Mouse (Mus musculus) intestine, embryonic 15.5 days (tissue): ENCODE results near the gene Dph3. TPM values are rescaled to one million over a fixed set of nuclear protein-coding genes. Genes with fewer than 3 reads are reported as not detected.

Source experiments
- ATAC-seq: fragments of 200-750 bp; cut with Nextera tagmentation; 2 replicates; pipeline ENCODE4 v1.8.0; 2017; ENCODE audit warnings: moderate TSS enrichment, moderate library complexity
- H3K27ac ChIP-seq: fragments of 300-500 bp; sonication (generic); 2 replicates; pipeline ENCODE4 v1.5.1; 2015; ENCODE audit warnings: mild to moderate bottlenecking, inconsistent platforms
- H3K27me3 ChIP-seq: fragments of 300-500 bp; sonication (generic); replicated peaks from 2 replicates; pipeline ENCODE4 v1.6.1; 2015; ENCODE audit warnings: inconsistent platforms
- H3K36me3 ChIP-seq: fragments of 300-500 bp; sonication (generic); 2 replicates; pipeline ENCODE4 v1.6.1; 2015; ENCODE audit warnings: inconsistent platforms
- H3K4me1 ChIP-seq: fragments of 300-500 bp; sonication (generic); replicated peaks from 2 replicates; pipeline ENCODE4 v1.6.1; 2015; ENCODE audit warnings: inconsistent platforms
- H3K4me2 ChIP-seq: fragments of 300-500 bp; sonication (generic); replicated peaks from 2 replicates; pipeline ENCODE4 v1.6.1; 2015; ENCODE audit warnings: mild to moderate bottlenecking, inconsistent platforms
- H3K4me3 ChIP-seq: fragments of 300-500 bp; sonication (generic); replicated peaks from 2 replicates; pipeline ENCODE4 v1.5.1; 2015; ENCODE audit warnings: inconsistent platforms
- H3K9ac ChIP-seq: fragments of 300-500 bp; sonication (generic); 2 replicates; pipeline ENCODE4 v1.6.1; 2015; ENCODE audit warnings: inconsistent platforms
- H3K9me3 ChIP-seq: fragments of 300-500 bp; sonication (generic); 2 replicates; pipeline ENCODE4 v1.6.1; 2016; ENCODE audit warnings: inconsistent platforms
- WGBS: fragments of 180-500 bp; shearing (Covaris S2); methylation state at CpG from one replicate; pipeline ENCODE4 v1.1.7; 2015; 5-methylcytosine and 5-hydroxymethylcytosine counted together
- polyA plus RNA-seq: library from polyadenylated mRNA; unstranded; fragments of >200 nt; fragmentation: Nextera tagmentation; extraction: Ambion mirVana; gene quantifications from 2 replicates; pipeline ENCODE4 v1.2.1, GENCODE M21; 2015

Dph3 gene
- polyA plus RNA-seq, 1 experiment from 2014 or later = 105 TPM

DNA sequence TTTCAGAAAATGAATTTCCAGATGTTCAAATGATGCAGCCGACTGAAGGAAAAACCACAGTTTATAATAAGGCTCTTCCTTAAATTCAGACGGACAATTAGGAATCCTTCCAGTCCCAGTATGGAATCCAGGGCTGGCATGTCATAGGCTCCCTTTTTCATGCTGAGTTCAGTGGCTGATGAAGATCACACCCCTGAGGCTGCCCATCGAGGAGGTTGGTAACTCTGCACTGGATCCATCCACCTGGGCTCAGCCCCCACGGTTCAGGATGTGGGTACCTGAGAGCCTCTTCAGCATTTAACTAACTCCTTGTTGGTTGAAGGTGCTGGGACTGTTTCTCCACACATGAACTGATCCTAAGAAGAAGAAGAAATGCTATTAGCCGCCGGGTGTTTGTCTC lies 2.6 kb downstream of the Dph3 start:
- Histone ChIP-seq H3K36me3 (peaks cover 12% of the 10 kb centered on the region), H3K27ac (no peak overlapping the region)
- no peak for ATAC-seq

DNA sequence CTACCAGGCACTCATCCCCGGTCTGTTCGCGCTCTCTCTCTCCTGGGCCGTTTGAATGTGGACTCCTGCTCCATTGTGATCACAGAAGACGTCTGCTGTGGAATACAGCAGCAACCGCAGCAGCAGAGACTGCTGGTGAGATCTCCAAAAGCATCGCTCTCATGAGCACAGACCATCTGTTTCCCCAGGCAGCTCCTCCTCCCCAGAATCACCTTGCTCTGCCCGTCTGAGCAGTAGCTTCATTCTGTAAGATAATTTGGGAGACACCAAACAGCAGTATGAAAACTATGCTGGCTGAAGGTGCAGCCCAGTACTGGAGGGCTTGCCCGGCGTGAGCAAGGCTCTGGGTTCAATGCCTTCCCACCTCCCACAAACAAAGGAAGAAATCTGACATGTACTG lies 4.5 kb downstream of the Dph3 start:
- WGBS = 80% methylated on average over 10 of the region's 10 CpGs
- Histone ChIP-seq H3K36me3 (peaks cover 12% of the 10 kb centered on the region), H3K9me3 (no peaks in the 10 kb centered on the region), H3K9ac (no peak overlapping the region), H3K4me3 (no peak overlapping the region), H3K4me2 (no peak overlapping the region), H3K27ac (no peak overlapping the region), H3K27me3 (no peaks in the 10 kb centered on the region), H3K4me1 (no peaks in the 10 kb centered on the region)
- no peak for ATAC-seq

More for the DNA sequence above, 2.6 kb downstream of the Dph3 start:
- 92% methylated on average over 6 of the region's 6 CpGs for WGBS
- Histone ChIP-seq H3K4me2 (no peak overlapping the region), H3K4me3 (no peak overlapping the region), H3K4me1 (0 out of 2 replicates have a peak, but pooled peaks cover 5% of the 10 kb centered on the region), H3K27me3 (no peaks in the 10 kb centered on the region), H3K9ac (no peak overlapping the region), H3K9me3 (no peaks in the 10 kb centered on the region)

DNA sequence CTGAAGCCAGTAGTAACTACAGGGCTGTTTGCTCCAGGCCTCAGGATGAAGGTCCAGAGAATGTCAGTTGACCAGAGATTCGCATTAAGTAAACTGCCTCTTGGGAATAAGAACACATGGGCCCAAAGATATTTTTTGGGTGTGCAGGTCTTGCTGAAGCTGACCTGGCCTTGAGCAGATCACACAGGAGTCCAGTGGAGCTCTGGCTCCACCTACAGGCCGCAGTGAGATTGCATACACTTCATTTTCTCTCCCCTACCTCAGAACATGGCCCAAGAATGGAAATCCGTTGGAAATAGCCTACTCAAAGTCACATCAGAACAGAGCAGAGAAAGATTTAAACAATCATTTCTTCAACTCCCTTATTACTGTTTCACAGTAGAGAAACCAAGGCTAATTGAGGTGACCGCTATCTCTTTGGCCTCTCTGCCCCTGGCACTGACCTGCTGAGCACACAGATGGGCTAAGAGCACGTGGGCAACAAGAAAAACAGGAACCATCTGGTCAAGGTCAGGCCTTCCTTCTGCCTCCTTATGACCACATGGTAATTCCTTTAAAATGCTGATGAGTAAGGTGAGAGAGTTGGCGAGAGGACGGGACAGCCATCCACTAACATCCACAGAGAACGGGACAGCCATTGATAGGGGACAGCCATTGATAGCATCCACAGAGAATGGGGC lies 8.5 kb downstream of the Dph3 start:
- H3K27ac ChIP-seq = no peak overlapping the region
- no peaks in the 10 kb centered on the region for H3K4me1 ChIP-seq
- no peaks in the 10 kb centered on the region for H3K27me3 ChIP-seq
- peaks cover 6% of the 10 kb centered on the region; the same call in 1 of the 2 replicates for H3K36me3 ChIP-seq
- ATAC-seq = peak; percentile 47; the same call in 1 of the 2 replicates
- 52% methylated on average over 8 of the region's 8 CpGs for WGBS
- no peak overlapping the region for H3K9ac ChIP-seq
- H3K9me3 ChIP-seq = no peaks in the 10 kb centered on the region
- H3K4me3 ChIP-seq = no peak overlapping the region
- H3K4me2 ChIP-seq = no peak overlapping the region

DNA sequence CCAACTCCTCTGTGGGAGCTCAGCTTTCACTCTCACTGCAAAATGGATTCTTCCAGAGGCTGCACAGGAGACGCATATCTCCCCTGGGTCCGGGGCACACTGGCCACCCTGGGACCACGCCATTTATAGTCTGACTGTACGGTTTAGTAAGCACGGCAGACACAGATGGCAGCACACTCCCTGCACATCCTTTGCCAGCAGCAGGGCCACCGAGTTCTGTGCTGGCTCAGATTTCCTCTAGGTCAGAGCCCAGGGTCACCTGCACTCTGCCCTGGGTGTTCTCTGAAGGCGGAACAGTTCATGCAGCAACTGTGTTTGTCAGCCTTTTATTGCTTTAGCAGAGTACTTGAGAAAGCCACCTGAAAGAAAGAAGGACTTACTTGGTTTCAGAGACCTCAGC lies 11.6 kb downstream of the Dph3 start:
- ATAC-seq = no peak
- Histone ChIP-seq H3K27ac (no peak overlapping the region), H3K9ac (no peak overlapping the region), H3K27me3 (no peaks in the 10 kb centered on the region), H3K9me3 (no peaks in the 10 kb centered on the region), H3K36me3 (no peaks in the 10 kb centered on the region), H3K4me2 (no peak overlapping the region), H3K4me3 (no peak overlapping the region), H3K4me1 (no peaks in the 10 kb centered on the region)
- WGBS = 62% methylated on average over 7 of the region's 7 CpGs

DNA sequence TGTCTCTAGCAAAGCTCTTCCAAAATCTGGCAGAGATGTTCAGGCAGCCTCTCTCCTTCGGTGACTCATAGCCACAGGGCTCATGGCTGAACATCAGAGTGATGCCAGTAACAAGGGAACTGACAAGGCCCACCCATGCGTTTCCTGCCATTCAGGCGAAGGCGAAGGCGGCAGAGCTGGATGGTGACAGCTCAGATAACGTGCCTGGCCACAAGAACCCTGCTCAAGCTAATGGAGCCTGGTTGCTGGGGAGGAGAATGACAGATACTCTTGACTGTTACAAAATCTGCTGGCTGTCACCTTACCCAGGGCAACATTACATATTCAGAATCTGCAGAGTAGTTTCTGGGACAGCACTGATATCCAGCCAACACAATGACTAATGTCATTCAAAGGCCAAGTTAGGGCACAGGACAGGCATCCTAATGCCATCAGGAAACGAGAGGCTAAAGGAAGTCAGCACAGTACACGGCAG lies 12.3 kb downstream of the Dph3 start:
- Histone ChIP-seq H3K4me3 (no peak overlapping the region), H3K9me3 (no peaks in the 10 kb centered on the region), H3K4me1 (no peaks in the 10 kb centered on the region), H3K27me3 (no peaks in the 10 kb centered on the region), H3K27ac (no peak overlapping the region), H3K9ac (no peak overlapping the region), H3K4me2 (no peak overlapping the region), H3K36me3 (no peaks in the 10 kb centered on the region)
- 67% methylated on average over 8 of the region's 8 CpGs for WGBS
- no peak for ATAC-seq

DNA sequence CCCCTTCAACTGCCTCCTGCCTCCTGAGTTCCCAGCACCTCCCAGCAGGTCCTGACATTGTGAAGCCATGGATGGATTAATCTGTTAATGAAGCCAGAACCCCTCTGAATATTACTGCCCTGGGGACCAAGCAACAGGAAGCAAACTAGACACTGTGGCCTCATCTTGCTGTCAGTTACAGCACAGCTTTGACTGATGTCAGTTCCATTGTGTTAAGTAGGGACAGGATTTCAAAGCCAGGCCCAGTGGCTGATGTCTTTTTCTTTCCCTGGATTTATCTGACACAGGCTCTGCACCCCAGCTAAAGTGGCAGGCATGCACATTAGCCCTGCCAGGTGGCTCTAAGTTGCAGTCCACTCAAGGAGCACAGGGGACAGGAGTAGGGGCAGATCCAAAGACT lies 12.7 kb downstream of the Dph3 start:
- Histone ChIP-seq H3K9me3 (no peaks in the 10 kb centered on the region), H3K27ac (no peak overlapping the region), H3K4me2 (no peak overlapping the region), H3K27me3 (no peaks in the 10 kb centered on the region), H3K36me3 (no peaks in the 10 kb centered on the region), H3K9ac (no peak overlapping the region), H3K4me1 (no peaks in the 10 kb centered on the region), H3K4me3 (no peak overlapping the region)
- ATAC-seq = no peak

DNA sequence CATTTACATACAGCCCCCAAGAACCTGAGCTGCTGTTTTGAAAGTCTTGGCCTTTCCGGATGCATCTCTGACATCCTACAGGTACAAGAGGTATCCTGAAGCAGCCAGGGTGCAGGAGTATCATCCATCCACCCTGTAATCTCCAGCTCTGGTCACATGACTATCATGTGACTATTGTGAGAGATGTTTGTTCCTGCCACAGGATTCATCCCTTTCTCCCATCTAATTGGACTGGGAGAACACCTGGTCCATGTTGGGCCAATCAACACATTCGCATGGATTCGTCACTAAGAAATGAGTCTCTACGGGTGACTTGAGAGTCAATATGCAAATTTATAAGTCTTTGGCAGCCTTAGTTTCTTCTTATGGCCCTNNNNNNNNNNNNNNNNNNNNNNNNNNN lies 24.1 kb downstream of the Dph3 start:
- H3K4me3 ChIP-seq = no peak overlapping the region
- no peak for ATAC-seq
- H3K9me3 ChIP-seq = no peaks in the 10 kb centered on the region
- H3K9ac ChIP-seq = no peak overlapping the region
- H3K27ac ChIP-seq = no peak overlapping the region
- no peak overlapping the region for H3K4me2 ChIP-seq
- no peaks in the 10 kb centered on the region for H3K27me3 ChIP-seq
- WGBS = 84% methylated on average over 4 of the region's 4 CpGs
- no peaks in the 10 kb centered on the region for H3K36me3 ChIP-seq
- no peaks in the 10 kb centered on the region for H3K4me1 ChIP-seq

DNA sequence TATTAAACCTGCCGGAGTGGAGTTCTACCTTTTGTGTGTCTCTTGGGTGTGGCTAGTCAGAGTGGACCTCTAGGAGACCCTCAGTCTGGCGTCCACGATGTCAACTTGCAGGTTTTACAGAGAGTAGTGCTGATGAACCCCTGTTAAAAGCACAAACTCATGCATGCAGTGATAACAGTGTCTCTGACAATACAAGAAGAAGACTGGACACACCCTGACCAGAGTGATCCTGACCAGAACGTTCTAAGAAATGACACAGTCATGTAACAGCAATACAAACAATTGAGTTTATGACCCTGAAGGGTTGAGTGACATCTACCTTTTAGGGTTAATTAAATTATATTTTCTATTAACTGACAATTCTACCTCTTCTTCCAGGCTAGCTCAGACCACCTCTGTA lies 27.9 kb downstream of the Dph3 start:
- no peaks in the 10 kb centered on the region for H3K4me1 ChIP-seq
- H3K27ac ChIP-seq = no peak overlapping the region
- ATAC-seq = no peak
- H3K4me3 ChIP-seq = no peak overlapping the region
- H3K9me3 ChIP-seq = no peaks in the 10 kb centered on the region
- no peaks in the 10 kb centered on the region for H3K27me3 ChIP-seq
- 78% methylated on average over 4 of the region's 4 CpGs for WGBS
- H3K9ac ChIP-seq = no peak overlapping the region
- H3K4me2 ChIP-seq = no peak overlapping the region
- no peaks in the 10 kb centered on the region for H3K36me3 ChIP-seq

DNA sequence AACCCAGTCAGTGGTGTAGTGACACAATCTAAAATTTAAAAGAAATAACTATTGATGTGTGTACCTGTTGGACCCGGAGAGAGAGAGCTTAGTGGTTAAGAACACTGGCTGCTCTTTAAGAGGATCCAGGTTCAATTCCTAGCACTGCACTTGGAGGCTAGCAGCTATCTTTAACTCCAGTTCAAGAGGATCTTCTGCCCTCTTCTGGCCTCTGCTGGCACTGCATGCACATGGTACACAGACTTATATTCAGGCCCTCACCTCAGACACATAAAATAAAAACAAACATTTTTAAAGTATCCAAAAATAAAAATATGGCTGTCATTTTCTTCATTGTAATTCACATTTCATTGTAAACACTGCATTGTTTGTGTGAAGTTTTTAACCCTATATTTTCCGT lies 28.9 kb downstream of the Dph3 start:
- H3K4me1 ChIP-seq = no peaks in the 10 kb centered on the region
- no peaks in the 10 kb centered on the region for H3K9me3 ChIP-seq
- no peak overlapping the region for H3K4me3 ChIP-seq
- no peaks in the 10 kb centered on the region for H3K27me3 ChIP-seq
- H3K9ac ChIP-seq = no peak overlapping the region
- no peaks in the 10 kb centered on the region for H3K36me3 ChIP-seq
- no peak overlapping the region for H3K27ac ChIP-seq
- H3K4me2 ChIP-seq = no peak overlapping the region
- 95% methylated on average over 2 of the region's 2 CpGs for WGBS
- ATAC-seq = no peak

DNA sequence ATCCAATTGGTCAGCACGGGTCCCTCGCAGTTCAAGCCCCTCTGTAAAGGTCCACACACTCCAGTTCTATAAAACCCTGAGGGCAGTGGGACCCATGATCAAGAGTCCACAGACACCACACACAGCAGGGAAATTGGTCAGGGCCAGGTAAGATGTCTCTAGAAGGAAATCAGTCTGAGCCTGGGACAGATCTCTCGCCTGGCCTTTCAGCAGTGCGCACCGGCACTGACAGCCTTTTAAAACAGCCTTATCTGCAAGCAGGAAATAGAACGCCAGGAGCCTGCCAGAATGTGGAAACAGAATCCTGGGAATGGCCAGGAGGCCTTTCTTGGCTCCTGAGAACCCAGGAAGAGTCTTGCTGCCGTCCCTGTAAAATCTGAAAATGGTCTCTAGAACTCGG lies 29.7 kb downstream of the Dph3 start:
- Histone ChIP-seq H3K4me1 (no peaks in the 10 kb centered on the region), H3K36me3 (no peaks in the 10 kb centered on the region), H3K9ac (no peak overlapping the region), H3K4me3 (no peak overlapping the region), H3K9me3 (no peaks in the 10 kb centered on the region), H3K27me3 (no peaks in the 10 kb centered on the region), H3K4me2 (no peak overlapping the region), H3K27ac (no peak overlapping the region)
- 52% methylated on average over 8 of the region's 8 CpGs for WGBS
- ATAC-seq = no peak

DNA sequence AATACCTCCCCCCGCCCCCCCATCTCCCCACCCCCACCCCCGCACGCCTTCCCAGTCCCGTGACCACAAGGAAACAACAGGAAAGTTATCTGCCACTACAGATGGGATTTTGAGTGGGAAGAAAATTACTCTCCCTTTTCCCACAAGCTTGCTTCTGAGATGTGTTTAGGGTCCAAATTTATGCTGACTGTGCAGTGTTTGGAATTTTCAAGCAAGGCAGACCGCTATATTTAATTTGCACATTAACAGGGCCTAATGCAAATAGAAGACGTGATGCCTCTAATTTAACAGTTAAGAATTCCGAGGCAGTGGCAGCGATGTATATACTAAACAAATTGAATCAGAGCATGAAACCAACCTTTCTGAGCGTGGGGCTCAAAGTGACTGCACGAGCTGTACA lies 30.7 kb downstream of the Dph3 start:
- H3K4me1 ChIP-seq = no peaks in the 10 kb centered on the region
- H3K27me3 ChIP-seq = no peaks in the 10 kb centered on the region
- 50% methylated on average over 10 of the region's 10 CpGs for WGBS
- no peak for ATAC-seq
- no peak overlapping the region for H3K4me3 ChIP-seq
- no peak overlapping the region for H3K4me2 ChIP-seq
- no peaks in the 10 kb centered on the region for H3K36me3 ChIP-seq
- no peaks in the 10 kb centered on the region for H3K9me3 ChIP-seq
- H3K9ac ChIP-seq = no peak overlapping the region
- H3K27ac ChIP-seq = no peak overlapping the region

DNA sequence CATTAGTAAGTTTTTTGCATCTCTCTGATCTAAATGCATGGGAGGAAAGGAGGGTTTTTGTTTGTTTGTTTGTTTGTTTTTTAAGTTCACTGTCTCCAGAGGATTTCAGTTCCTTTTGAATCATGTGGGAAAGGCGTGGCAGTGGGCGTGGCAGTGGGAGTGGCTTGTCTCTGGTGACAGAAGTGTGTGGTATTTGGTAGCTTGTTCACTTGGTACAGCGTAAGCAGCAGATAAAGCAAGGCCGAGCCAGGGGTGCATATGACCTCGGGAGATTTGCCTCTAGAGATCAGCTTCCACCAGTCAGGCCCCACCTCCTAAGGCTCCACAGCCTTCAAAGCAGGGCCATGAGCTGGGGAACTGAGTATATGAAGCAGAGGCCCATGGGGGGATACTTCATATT lies 31.6 kb downstream of the Dph3 start:
- 83% methylated on average over 5 of the region's 5 CpGs for WGBS
- Histone ChIP-seq H3K27me3 (no peaks in the 10 kb centered on the region), H3K4me1 (no peaks in the 10 kb centered on the region), H3K9ac (no peak overlapping the region), H3K27ac (no peak overlapping the region), H3K36me3 (no peaks in the 10 kb centered on the region), H3K9me3 (no peaks in the 10 kb centered on the region), H3K4me2 (no peak overlapping the region), H3K4me3 (no peak overlapping the region)
- ATAC-seq = no peak

DNA sequence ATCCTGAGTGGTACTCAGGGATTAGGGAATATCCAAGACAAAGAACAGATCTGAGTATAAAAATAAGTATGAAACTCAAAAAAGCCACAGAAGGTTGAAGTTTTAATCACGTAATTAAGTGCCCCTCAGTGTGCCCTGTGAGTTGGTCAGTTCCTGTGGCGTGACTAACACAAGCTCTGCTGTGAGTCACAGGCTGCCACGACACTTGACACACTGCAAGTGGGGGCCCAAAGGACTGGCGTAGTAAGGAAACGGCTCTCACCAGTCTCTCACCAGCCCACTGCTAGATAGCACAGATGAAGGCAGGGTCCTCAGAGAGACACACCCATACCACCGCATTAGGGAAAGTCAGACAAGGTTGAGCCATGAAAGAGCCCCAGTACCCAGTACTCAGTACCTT lies 35.4 kb downstream of the Dph3 start:
- H3K4me3 ChIP-seq = no peak overlapping the region
- H3K27ac ChIP-seq = no peak overlapping the region
- no peaks in the 10 kb centered on the region for H3K4me1 ChIP-seq
- H3K4me2 ChIP-seq = no peak overlapping the region
- H3K9me3 ChIP-seq = no peaks in the 10 kb centered on the region
- WGBS = 85% methylated on average over 6 of the region's 6 CpGs
- no peak for ATAC-seq
- H3K27me3 ChIP-seq = no peaks in the 10 kb centered on the region
- H3K36me3 ChIP-seq = no peaks in the 10 kb centered on the region
- no peak overlapping the region for H3K9ac ChIP-seq
